Mouse (Mus musculus): ENCODE measurements at regions not wholly inside any gene's neighbourhood (a gene's known extent, or its start where the extent isn't known, plus 50 kb on each side); places are given as distances from the start of the nearest gene placed in this dataset.
A peak's percentile ranks its signal among the peaks of the same experiment; 100 is the strongest.

DNA sequence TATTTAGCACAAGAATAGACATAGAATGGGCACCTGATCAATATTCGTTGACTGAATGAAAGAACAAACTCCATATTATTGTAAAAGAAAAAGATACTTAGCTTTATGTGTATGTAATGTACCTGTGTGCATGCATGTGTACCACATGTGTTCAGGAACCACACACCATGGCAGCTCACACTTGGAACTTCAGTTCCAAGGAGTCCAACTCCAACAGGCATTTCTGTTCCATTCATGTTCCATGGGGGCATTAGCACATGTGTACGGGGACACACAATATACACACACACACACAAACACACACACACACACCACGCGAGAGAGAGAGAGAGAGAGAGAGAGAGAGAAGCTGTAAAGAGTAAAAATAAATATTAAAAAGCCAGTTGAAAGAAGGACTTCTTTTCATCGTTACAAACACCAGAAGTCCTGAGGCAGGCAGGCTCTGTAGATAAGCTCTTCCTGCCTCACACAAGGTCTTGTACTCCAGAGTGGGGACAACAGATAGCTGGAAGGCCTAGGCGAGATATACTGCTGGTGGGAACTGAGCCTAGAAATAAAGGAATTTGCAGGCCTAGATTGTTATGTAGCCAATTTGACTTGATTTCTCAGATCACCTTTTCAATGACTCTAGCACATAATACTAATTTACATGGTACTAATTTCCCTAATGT is 141.6 kb upstream of the Marcks start:
- no peak for DNase-seq (ENCODE audit: low spot score in 2 of 2)

DNA sequence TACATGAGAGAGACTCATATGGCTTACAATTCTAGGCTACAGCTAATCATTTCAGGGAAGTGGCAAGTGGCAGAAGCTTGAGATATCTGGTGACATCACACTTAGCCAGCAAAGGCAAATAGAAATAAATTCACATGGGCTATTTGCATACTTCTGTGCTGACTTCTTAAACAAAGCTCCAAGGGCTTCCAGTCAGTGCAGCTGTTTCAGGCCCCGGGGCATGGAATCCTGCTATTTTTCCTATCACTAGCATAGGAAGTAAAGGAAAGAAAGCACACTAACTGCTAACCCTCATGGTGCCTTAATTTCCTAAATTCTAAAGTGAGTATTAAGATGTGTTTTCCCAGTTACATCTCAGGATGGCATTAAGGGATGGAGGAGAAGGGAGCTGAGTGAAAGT is 140.6 kb upstream of the Marcks start:
- DNase-seq (ENCODE audit: low spot score in 2 of 2), result no peak

DNA sequence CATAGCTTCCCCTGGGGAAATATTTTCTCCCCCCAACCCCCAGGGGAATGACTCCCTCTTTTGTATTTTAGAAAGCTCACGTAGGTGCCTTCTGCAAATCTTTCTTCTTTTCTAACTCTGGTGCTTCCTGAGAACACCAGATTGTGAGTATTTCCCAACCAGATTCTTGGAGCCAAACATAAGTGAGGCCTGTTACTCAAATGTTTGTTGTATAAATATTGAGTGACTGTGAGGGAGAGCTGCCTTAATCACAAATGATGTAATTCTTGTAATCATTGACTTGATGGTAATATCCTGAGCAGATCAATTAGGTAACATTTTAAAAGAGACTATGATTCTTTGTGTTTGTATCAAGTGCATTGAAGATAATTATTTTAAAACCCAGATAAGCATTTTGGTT is 137.1 kb upstream of the Marcks start:
- DNase-seq (ENCODE audit: low spot score in 2 of 2), result no peak

DNA sequence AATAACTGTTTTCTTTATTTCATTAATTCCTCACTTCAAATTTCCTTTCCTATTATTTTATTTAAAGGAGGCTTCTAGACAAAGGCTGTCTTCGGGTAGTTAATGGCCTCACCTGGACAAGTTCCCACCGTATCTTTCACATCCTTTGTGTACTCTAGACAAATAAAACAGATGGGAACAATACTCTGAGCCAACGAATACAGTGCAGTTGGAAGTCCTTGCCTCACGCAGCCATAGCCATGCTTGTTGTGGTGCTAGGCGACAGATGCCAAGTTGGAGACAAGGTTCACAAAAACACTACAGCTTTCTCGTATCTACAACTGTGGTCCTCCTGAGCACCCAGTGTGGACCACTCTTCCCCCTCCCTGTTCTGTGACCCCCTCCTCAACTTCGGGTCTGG is 136.6 kb upstream of the Marcks start:
- DNase-seq (ENCODE audit: low spot score in 2 of 2), result no peak

DNA sequence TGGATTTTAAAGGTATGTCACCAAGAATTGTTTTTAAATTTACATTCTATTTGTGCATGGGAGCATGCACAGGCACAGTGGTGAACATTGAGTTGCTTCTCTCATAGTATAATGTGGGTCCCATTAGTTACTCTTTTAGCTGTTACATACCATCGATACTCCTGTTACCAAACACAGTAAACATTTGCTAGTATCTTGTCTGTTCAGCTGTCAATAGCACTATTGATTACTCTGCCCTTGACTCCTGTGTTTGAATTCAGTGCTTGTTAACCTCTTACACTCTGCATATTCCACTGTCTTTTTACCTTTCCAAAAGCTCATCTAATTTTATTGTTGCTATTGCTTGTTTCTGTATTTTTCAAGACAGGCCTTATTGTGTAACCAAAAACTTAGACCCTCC is 133.2 kb upstream of the Marcks start:
- DNase-seq (ENCODE audit: low spot score in 2 of 2), result no peak

GRCm38 (mm10) chr10:37270236-37271000 is 131.7 kb upstream of the Marcks start:
- no peak for DNase-seq (ENCODE audit: low spot score in 2 of 2)

GRCm38 (mm10) chr10:37266909-37267308 is 128.2 kb upstream of the Marcks start:
- no peak for DNase-seq (ENCODE audit: low spot score in 2 of 2)

DNA sequence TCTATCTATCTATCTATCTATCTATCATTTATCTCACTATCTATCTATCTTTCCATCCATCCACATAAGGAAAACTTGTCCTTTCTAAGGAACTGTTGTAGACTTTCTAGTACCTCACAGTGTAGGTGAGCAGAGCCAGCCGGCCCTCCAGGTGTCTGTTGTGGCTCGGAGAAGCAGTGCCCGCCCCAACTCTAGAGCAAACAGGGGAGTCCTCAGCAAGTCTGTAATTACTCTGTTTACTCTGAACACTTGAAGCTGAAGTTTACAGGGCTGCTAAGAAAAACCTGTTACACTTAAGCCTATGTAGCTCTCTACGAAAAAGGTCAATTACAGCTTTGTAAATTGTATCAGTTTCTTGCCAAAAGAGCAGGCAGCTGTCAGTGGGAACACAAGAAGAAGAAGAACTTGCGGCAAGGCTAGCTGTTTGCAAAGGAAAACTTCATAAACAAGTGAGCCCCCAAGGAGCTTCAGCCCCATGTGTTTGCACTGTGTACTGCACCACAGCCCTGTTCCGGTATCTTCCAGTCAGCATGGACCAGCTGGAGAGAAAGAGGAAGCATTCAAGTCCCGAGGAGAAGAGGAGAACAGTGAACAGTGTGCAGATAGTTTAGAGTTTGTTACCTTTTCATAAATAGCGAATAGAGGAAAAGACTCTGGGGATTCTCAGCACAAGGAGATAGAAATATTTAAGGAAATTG is 122.2 kb upstream of the Marcks start:
- DNase-seq (ENCODE audit: low spot score in 2 of 2), result peak in 1 of 2 experiments; percentile 24

DNA sequence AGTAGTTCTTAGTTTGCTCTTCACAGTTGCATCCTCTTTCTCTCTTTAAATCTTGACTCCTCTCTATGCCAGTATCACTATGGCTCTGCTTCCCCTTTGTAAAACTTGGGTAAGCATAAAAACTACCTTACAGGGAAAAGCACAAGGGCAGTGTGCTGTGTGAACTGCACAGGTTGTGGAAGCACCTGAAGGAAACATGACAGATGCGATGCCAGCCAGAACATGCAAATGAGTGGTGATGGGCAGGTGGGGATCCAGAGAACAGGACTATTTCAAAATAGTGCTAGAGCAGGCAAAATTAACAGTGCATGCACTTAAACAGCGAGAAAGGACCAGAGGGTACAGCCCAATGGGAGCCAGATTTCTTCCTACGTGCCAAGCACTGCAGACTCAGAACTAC is 120.5 kb upstream of the Marcks start:
- no peak for DNase-seq (ENCODE audit: low spot score in 2 of 2)

DNA sequence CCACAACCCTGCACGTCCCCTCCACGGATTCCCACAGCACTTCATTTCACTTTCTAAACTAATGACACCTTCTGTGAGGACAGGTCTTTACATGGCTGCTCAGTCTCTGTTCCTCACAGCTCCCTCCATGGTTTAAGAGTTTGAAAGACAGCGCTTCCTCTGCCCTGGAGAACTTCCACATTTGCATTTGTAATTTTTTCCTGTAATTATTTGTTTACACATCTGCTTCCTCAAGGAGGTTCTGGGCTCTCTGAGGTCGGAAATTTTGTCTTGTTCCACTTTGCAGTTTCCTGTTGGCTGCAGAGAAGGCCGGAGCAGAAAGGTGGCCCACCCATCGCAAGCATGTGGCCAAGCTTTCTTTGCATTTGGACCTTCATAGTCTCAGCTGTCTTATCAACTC is 118.8 kb upstream of the Marcks start:
- DNase-seq (ENCODE audit: low spot score in 2 of 2), result no peak

DNA sequence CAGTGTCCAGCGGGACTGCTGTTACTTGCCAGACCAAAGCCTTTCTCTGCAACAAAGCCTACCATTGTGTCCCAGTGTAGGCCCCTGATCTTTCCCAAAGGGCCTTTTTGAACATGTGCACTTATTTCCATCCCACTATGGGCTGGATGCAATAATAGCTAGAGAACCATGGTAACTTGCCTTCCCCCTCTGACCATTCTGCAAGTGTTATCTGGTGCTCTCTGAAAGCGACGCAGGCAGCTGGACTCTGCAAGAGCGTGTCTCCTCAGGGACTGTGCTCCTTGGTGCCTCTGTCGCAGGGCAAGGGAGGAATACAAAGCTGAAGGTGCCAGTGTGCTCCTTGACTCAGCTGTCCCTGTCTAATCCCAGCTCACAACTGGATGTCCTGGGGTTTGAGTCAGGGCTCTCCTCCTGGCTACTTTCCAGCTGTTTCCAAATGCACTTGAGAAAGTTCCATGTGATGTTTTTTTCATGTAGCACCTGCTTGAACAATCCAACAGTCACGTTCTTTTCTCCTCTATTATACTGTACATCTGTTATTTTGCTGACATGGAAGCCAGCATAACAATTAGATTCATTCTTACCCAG is 112.3 kb upstream of the Marcks start:
- DNase-seq (ENCODE audit: low spot score in 2 of 2), result no peak

- no peak for DNase-seq (ENCODE audit: low spot score in 2 of 2)
Observed at GRCm38 (mm10) chr10:37250157-37250556, 111.4 kb upstream of the Marcks start.

- no peak for DNase-seq (ENCODE audit: low spot score in 2 of 2)
Observed at GRCm38 (mm10) chr10:37249511-37249910, 110.8 kb upstream of the Marcks start.

DNA sequence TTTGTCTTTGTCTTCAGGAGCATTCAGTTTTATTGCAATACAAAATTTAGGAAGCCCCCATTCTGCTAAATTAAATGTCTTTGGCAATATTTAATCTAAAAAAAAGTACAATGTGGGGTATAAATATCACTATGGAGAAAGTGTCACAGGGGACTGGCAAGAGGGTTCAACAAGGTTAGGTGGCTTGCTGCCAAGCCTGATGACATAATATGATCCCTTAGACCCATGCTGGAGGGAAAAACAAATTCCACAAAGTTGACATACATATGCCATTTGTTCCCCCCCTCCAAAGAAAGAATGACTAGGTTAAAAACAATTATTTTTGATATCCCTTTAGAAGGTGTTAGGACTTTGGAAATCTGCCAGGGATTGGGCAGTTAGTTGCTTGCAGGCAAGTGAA is 108.4 kb upstream of the Marcks start:
- DNase-seq (ENCODE audit: low spot score in 2 of 2), result no peak

- DNase-seq (ENCODE audit: low spot score in 2 of 2), result no peak
Observed at GRCm38 (mm10) chr10:37243136-37243535, 104.4 kb upstream of the Marcks start.

GRCm38 (mm10) chr10:37241821-37242263 is 103.1 kb upstream of the Marcks start:
- no peak for DNase-seq (ENCODE audit: low spot score in 2 of 2)

DNA sequence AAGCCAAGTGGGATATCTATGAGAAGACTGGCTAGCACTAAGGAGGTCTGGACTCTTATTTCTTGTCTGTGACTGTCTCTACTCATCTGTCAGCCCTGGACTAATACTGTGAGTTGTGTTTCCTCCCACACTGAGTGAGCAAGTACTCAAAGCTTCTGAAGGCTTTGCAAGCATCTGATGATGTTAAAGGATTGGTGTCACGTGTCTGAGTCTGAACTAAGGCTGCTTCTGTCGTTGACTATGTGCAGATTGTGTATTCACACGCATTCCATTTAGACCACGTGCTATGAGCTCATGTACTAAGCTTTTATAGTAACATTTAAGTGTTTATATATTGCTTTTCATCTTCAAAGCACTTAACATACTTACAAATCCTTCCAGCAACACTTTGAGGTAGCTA is 101.9 kb upstream of the Marcks start:
- DNase-seq (ENCODE audit: low spot score in 2 of 2), result no peak

DNA sequence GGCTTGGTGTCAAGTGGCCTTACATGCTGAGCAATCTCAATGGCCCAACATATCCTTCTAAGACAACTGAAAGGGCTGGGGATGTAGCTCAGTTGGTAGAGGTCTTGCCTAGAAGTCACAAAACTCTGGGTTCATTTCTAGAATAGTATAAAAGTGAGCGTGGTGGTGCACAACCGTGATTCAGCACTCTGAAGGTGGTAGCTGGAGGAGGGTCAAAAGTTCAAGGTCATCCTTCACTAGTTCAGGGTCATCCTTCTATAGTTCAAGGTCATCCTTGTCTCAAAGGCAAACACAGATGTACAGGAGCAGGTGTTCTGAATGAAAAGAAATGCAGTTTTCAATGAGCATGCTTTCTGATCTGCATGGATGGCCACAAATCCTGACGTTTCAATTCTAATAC is 101.5 kb upstream of the Marcks start:
- no peak for DNase-seq (ENCODE audit: low spot score in 2 of 2)

GRCm38 (mm10) chr10:37236001-37236822 is 97.5 kb upstream of the Marcks start:
- DNase-seq (ENCODE audit: low spot score in 2 of 2), result no peak

- DNase-seq (ENCODE audit: low spot score in 2 of 2), result peak in 1 of 2 experiments; percentile 16
Observed at GRCm38 (mm10) chr10:37231936-37232556, 93.3 kb upstream of the Marcks start.

GRCm38 (mm10) chr10:37231159-37231558 is 92.4 kb upstream of the Marcks start:
- DNase-seq (ENCODE audit: low spot score in 2 of 2), result no peak
